Mouse (Mus musculus): ENCODE data around the gene Pi4k2a.

DNA sequence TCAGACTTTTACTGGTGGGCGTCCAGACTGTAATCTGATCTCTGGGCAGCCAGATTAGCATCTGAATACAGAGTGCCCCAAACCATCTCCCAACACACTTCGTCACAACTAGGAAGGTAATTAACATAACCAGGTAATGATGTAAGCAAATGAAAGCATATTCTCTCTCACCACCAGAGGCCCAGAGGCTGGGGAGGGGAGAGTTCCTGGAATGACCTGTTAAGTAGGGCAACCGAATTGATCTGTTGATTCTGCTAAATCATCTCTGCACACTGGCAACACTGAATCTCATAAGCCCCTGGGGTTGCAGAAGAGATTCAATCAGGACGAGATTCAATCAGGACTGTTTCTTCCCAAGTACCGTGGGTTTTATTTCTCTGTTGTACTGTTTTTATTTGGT lies 45.9 kb downstream of the Pi4k2a start:
- TF ChIP-seq CTCF (IDR thresholded peaks at IDR 0.05; ENCODE audit: borderline replicate concordance, insufficient read depth, low read depth, low read length) (no peak), POLR2A (IDR thresholded peaks at IDR 0.05; ENCODE audit: borderline replicate concordance, insufficient read depth, low read length) (no peak)

All from cerebellum, adult 2 months (tissue).